Mouse (Mus musculus): ENCODE results near the gene Sowaha.

DNA sequence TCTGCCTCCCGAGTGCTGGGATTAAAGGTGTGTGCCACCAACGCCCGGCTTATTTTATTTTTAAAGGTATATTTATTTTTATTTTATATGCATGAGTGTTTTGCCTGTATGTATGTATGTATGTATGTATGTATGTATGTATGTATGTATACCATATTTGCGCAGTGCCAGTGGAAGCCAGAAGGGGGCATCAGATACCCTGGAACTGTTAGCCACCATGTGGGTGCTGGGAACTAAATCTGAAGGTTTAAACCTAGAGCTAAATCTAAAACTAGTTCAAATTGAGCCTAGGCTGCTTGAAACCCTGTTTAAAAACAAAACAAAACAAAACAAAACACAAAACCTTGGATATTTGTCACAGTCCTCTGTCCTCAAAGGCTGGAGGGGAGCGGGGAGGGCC is 8.9 kb upstream of the Sowaha start:
- no peak for TF ChIP-seq CTCF (IDR thresholded peaks at IDR 0.05; ENCODE audit: borderline replicate concordance, extremely low read depth, insufficient read depth, insufficient read length)
- TF ChIP-seq POLR2A (IDR thresholded peaks at IDR 0.05; ENCODE audit: borderline replicate concordance, extremely low read depth, insufficient read depth, insufficient read length, poor library complexity, severe bottlenecking) = no peak
